Mouse (Mus musculus) c-Kit-negative CD71-positive TER-119-positive erythroid progenitor cells, embryonic 14.5 days (primary cell): Measurements from ENCODE around the gene Bcar1.

Source experiments
- DNase-seq: peaks from one replicate; pipeline ENCODE4 v3.0.0-alpha.2; 2013; ENCODE audit warnings: low read depth, low spot score

Bcar1 gene

DNA sequence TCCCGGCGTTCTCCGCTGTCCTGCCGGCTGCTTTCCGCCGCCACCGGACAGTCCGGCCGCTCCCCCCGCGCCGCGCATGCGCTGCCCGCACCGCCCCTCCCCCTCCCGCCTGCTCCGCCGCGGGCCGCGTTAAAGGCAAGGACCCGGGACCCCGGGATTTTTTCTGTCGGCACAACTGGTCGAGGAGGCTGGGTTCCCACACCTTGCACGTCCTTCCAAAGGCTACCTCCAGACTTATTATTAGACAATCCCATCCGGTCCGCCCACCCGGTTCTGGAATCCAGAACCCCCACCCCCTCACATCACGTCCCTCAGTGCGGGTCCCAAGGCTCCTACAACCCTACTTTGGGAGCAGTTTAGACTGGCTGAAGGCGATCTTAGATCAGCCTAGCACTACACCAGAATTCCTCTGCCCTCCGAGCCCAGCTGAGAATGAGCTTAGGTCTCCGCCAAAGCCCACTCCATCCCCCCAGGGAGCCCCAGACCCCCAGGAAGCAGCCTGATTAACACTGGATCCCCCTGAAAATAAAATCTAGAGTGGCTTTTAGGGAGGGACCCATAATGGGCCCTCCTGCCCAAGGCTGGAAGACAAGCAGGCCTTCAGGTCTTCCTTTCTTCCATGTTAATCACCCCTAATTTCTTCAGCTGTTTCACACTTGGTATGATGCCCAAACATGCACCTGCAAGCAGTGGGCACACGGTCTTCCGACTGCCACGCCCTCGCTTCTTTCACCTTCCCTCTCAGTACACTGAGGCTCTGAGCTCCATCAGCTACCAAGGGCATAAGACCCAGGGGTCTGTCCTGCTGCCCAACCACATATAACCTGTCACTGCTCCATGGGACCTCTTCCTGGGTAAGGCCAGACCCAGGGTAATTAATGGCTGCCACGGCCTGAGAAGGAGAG is at the start of gene Bcar1:
Gene Bcar1 (minus strand): TSS at position 18 of the 905 bp plus-strand sequence.
- DNase-seq, result no peak

GRCm38 (mm10) chr8:111789639-111790038 is 46.0 kb upstream of the Bcar1 start:
- DNase-seq, result no peak

DNA sequence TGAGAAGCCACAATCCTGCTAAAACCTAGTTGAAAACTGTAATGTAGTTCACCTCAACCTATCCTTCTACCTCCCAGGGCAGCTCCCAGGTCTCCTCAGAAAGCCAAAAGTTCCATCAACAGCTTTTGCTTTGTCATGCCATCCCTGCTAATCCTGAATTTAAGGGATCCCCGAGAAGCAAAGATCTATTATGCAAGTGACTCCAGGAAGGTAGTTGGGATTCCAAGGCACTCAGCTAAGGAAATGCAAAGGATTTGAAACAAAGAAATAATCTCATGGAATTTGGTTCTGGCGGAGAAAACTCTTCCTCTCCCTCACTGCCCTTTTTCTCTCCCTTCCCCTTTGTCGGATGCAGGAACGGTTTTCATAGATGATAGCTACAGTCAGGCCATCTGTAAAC is 45.6 kb upstream of the Bcar1 start:
- DNase-seq, result no peak

- DNase-seq, result no peak
Observed at GRCm38 (mm10) chr8:111788497-111788896, 44.9 kb upstream of the Bcar1 start.

GRCm38 (mm10) chr8:111788085-111788484 is 44.5 kb upstream of the Bcar1 start:
- no peak for DNase-seq

- no peak for DNase-seq
Observed at GRCm38 (mm10) chr8:111787683-111788082, 44.1 kb upstream of the Bcar1 start.

DNA sequence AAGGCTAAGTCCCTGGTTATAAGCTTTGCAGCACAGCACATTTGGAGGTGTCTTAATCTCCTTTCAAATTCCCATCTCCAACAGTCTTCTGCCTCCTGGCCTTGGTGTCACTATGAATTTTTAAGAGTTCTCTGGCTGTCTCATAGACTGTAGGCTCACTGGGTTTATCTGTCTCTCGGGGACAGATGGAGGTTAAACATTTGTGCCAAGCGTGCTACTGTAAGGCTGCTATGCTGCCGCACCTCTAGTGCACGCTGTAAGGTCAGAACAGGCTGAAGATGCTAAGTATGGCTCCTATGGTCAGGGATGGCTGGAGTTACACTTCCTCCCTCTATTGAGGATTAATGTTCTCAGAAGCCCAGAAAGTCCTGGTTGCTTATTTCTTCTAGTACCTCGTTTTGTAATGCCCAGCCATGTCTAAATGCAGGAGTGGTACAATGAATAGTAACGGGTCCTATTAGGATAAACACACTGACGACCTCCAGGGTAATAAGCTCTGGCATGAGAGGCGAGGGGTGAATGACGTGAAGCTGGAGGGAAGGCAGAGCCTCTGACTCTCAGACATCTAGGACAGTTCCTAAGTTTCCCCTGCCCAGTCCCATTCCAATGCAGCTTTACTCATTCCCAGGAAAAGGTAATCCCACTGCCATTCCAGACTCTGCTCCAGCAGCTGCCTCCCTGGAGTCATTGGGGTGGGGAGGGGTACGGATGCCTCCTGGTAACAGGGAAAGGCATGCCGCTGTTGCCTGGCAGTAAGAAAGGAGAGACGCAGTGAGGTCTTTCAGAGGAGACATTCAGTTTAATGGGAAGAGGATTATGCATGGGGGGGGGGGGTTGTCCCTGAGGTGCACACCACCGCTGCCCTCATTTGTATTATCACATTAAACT is 43.3 kb upstream of the Bcar1 start:
- DNase-seq, result no peak

GRCm38 (mm10) chr8:111786116-111786515 is 42.5 kb upstream of the Bcar1 start:
- no peak for DNase-seq

DNA sequence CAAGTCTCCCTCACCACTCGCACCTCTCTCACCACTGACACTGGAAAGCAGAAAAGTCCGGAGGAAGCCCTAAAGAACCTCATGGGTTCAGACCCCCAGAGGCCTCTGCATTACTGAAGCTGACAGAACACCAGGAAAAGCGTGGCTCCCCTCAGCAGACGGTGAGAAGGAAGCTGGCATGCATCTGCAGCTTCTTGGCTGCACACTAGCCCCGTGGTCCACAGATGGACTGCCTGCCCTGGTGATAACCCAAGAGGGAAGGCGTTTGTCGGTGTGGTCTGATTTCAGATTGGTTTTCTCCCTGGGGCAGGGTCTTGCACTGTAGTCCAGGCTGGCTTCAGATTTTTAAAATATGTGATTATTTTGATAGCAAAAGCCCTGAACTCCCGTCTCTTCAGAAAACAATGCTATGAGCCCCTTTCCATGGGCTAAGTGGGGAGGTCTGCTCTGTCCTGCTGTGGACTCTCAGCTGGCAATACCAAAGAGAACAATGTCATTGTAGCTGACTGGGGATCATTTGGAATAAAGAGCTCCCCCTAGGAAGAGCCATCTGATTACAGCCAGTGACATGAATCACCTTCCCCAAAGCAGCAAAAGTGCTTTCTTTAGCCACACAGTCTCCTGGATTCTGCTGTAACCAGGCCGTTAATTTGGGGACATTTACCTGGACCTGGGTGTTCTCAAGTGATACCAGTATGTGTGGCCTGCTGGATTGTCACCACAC is 39.2 kb upstream of the Bcar1 start:
- no peak for DNase-seq

DNA sequence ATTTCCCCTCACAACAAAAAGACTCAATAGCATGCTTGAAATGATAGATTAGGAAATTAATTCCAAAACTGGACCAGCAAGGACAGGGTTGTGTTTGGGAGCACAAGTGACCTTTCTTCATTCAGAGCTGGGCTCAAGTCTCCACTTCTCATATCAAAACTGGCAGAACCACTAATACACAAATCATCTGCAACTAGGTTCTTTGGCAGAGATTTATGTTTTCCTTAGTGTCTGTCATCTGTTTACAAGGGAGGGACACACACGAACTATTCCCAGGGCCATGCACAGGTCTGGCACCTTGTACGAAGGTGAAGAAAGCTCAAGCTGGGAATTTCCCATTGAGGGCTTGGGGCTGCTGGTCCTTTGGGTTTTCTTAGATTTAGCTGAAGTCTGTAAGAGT is 38.6 kb upstream of the Bcar1 start:
- no peak for DNase-seq

DNA sequence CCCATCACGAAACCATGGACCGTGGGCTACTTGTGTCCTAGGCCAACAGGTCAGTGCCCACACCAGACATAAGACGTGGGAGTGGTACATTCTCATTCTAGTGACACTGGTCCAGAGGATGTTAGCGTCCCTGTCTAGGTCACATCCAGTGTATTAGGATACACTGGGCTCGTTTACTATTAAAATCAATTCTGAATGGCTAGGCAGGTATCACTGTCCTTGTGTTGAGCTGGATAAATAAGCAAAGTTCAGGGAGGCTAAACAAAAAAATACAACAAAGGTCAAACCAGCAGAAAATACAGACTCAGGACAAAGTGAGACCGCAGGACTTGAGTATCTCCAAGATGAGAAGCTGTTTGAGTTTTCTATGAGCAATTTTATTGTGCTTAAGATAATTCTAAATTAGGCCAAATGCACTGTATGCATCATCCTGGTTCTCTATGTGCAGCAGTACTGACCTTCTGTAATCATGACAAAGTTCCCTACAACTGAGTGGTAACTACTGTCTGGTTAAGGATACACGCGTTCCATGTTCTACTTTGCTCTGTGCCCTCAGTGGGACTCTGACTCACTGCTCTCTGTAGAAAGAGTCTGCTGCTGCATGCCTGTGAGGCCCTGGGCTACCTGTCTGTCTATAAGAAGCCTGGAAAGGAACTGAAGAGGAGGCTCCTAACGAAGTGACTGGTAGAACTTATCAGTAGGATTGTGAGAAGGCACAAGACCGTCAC is 37.3 kb upstream of the Bcar1 start:
- DNase-seq, result no peak

DNA sequence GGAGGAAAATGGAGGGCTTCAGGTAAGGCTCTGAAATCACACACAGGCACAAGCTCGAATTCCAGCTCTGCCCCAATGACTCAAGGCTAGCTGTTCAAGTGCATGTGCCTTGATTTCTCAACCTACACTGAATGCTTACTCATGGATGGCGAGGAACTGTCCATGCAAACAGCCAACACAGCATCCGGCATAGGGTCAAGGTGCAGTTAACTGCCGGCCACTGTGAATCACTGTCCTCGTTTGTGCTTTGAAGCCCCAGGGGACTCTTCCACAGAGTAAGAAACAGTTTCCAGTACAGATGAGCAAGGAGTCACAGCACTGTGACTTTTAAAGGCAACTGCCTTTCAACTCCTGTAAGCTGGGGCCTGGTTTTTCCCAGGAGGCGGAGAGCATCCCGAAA is 36.1 kb upstream of the Bcar1 start:
- no peak for DNase-seq

- DNase-seq, result no peak
Observed at GRCm38 (mm10) chr8:111778801-111779200, 35.2 kb upstream of the Bcar1 start.

DNA sequence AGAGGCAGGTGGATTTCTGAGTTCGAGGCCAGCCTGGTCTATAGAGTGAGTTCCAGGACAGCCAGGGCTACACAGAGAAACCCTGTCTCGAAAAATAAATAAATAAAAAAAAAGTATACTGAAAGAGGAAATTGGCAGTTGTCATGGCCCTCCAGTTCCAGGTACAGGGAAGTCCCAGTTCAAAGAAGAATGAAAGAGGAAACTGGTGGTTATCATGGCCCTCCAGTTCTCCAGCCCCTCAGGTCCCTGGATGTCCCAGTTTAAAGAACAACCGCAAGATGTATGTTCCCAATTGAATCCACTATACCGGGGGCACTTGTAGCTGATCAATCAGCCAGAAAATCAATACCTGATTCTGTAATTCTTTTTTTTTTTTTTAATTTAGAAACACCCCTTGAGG is 32.9 kb upstream of the Bcar1 start:
- DNase-seq, result no peak

GRCm38 (mm10) chr8:111775766-111776165 is 32.2 kb upstream of the Bcar1 start:
- no peak for DNase-seq

DNA sequence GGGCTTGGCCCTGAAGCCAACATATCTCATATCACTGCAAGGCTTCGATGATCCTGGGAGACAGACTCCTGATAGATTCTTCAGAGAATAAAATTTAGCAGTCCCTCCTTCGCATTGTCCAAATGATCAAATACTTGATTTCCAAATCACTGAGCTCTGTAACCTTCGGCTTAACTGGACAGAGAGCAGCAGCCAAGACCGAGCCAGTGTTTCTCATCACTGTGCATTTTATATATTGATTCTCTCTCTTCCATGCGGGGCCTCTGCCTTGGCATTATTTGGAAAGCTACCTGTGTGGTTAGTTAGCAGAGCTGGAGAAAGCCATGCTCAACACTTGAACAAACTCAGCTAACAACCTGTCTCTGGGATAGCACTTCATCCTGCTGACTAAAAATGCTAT is 29.9 kb upstream of the Bcar1 start:
- no peak for DNase-seq

DNA sequence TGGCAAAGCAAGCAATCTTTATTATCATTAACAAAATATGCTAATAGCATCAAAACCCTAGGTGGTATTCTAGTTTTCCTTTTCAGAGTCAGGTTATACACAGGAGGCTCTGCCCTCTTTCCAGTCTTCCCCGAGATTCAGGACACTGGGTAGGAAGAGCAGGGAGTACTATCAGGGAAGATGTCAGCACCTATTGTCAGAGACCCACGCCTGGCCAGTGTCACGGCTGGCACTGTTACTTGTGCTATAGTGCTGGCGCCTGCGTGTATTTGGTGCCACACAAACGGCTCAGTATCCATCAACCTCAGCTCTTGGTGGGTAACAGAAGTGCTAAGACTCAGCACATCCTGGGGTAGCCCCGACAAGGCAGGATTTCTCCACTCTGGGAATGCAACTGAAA is 29.4 kb upstream of the Bcar1 start:
- DNase-seq, result no peak

GRCm38 (mm10) chr8:111772083-111772482 is 28.5 kb upstream of the Bcar1 start:
- DNase-seq, result no peak

DNA sequence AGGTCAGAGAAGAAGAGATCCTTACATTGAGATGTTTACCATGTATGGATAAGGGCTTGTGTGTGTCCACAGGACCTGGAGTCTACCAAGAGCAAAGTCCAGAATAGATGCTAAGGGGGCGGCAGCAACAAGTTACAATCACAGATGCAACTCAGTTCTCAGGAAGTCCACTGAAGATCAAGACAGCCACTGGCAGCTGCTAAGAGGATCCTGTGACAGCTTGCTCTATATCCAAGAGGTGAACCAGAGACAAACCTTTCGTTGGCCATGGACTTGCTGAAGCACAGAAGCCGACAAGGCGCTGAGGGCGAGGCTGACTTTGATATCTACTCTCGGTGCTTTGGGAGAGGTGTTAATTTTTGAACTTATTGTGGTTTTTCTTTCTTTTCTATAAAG is 28.0 kb upstream of the Bcar1 start:
- DNase-seq, result no peak

GRCm38 (mm10) chr8:111770958-111771624 is 27.5 kb upstream of the Bcar1 start:
- DNase-seq, result no peak
